Mouse (Mus musculus) thymus, postnatal 0 days (tissue): Measurements from ENCODE around the gene Pfn3. TPM values are rescaled to one million over a fixed set of nuclear protein-coding genes. Genes with fewer than 3 reads are reported as not detected.
"Not testable (repeated sequence)": the region's sequence is repeated elsewhere in the genome, so short reads cannot be mapped to it uniquely, and the experiment has no call there.

ENCODE experiments used
- DNase-seq: peaks from one replicate; pipeline ENCODE4 v3.0.0-alpha.2; 2015; ENCODE audit warnings: low spot score
- polyA plus RNA-seq: library from polyadenylated mRNA; unstranded; fragments of >200 nt; fragmentation: Nextera tagmentation; extraction: Ambion mirVana; gene quantifications from 2 replicates; pipeline ENCODE4 v1.2.1, GENCODE M21; 2015

The Pfn3 gene
- not detected in 2 replicates for polyA plus RNA-seq

GRCm38 (mm10) chr13:55414743-55415380 lies at the start of gene Pfn3:
Gene Pfn3, minus strand, starts transcription at chr13:55415232.
- no peak for DNase-seq

GRCm38 (mm10) chr13:55464027-55464884 lies 49.2 kb upstream of the Pfn3 start, which contains the start of gene Prr7:
Gene Prr7, plus strand, starts transcription at chr13:55464267.
- DNase-seq, result peak; percentile 89

GRCm38 (mm10) chr13:55463399-55464026 lies 48.5 kb upstream of the Pfn3 start:
- no peak for DNase-seq

GRCm38 (mm10) chr13:55462965-55463364 lies 47.9 kb upstream of the Pfn3 start:
- peak; percentile 36 for DNase-seq

- no peak for DNase-seq
These were observed 36.9 kb upstream of the Pfn3 start for GRCm38 (mm10) chr13:55451785-55452549.

GRCm38 (mm10) chr13:55451296-55451695 lies 36.3 kb upstream of the Pfn3 start:
- no peak for DNase-seq

- DNase-seq, result no peak
These were observed 35.5 kb upstream of the Pfn3 start for GRCm38 (mm10) chr13:55450511-55450980.

GRCm38 (mm10) chr13:55449679-55450441 lies 34.8 kb upstream of the Pfn3 start:
- peak; percentile 71 for DNase-seq

- peak; percentile 50 for DNase-seq
These were observed 34.2 kb upstream of the Pfn3 start for GRCm38 (mm10) chr13:55449205-55449604.

GRCm38 (mm10) chr13:55448131-55448530 lies 33.1 kb upstream of the Pfn3 start:
- DNase-seq, result no peak

GRCm38 (mm10) chr13:55447543-55447943 lies 32.5 kb upstream of the Pfn3 start:
- DNase-seq, result peak; percentile 82

- DNase-seq, result no peak
These were observed 31.6 kb upstream of the Pfn3 start for GRCm38 (mm10) chr13:55446483-55447105.

GRCm38 (mm10) chr13:55445361-55446091 lies 30.5 kb upstream of the Pfn3 start:
- peak; percentile 56 for DNase-seq

GRCm38 (mm10) chr13:55444937-55445315 lies 29.9 kb upstream of the Pfn3 start, which contains the start of gene Grk6:
Gene Grk6, plus strand, starts transcription at chr13:55445072.
- peak; percentile 99 for DNase-seq

- DNase-seq, result peak; percentile 77
These were observed 29.4 kb upstream of the Pfn3 start for GRCm38 (mm10) chr13:55444286-55444936.

GRCm38 (mm10) chr13:55443799-55444285 lies 28.8 kb upstream of the Pfn3 start:
- peak; percentile 45 for DNase-seq

- DNase-seq, result not testable (repeated sequence)
These were observed 22.1 kb upstream of the Pfn3 start for GRCm38 (mm10) chr13:55437111-55437629.
